Mouse (Mus musculus): ENCODE measurements around the gene Macf1. TPM values are rescaled to one million over a fixed set of nuclear protein-coding genes. Genes with fewer than 3 reads are reported as not detected.
"Not testable (repeated sequence)": the region's sequence is repeated elsewhere in the genome, so short reads cannot be mapped to it uniquely, and the experiment has no call there.

Macf1 gene
- polyA plus RNA-seq, 1 experiment from 2014 or later, result 120 TPM

- ATAC-seq (ENCODE audit: low FRiP score), result not testable (repeated sequence)
- 79% methylated on average over 2 of the region's 2 CpGs for WGBS
Measured at GRCm38 (mm10) chr4:123446221-123446620, 237.9 kb downstream of the Macf1 start.

DNA sequence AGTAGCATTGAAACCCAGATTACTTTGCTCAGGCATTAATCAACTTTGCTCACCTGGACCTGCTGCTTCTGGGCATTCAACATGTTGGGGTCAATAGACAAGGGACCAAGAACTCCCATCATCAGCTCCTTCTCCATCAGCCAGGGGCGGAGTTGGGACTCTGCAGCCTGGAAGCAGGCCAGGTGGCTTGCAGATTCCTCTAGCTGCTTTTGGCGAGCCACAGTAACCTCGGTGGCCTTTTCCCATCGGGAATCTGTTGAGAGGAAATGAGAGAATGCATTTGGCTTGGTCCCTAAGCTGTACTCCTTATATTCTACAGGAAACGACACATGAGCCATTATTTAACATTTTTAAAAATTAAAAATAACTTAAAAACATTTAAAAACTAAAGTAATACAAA lies 245.7 kb downstream of the Macf1 start:
- no peak overlapping the region for H3K4me3 ChIP-seq (replicated peaks; ENCODE audit: low read length)
- no peaks in the 10 kb centered on the region for H3K9me3 ChIP-seq (ENCODE audit: control insufficient read depth, low read length)
- ATAC-seq (ENCODE audit: low FRiP score) (no peak), DNase-seq (ENCODE audit: low spot score) (no peak)
- H3K4me1 ChIP-seq (replicated peaks; ENCODE audit: control insufficient read depth, insufficient read depth, low read length), result no peaks in the 10 kb centered on the region
- H3K9ac ChIP-seq, result no peak overlapping the region
- H3K27ac ChIP-seq, result no peak overlapping the region
- H3K4me2 ChIP-seq (replicated peaks), result no peak overlapping the region
- no peaks in the 10 kb centered on the region for H3K27me3 ChIP-seq (ENCODE audit: control insufficient read depth, insufficient read depth, low read length)
- 75% methylated on average over 5 of the region's 5 CpGs for WGBS
- peaks cover 92% of the 10 kb centered on the region for H3K36me3 ChIP-seq (replicated peaks; ENCODE audit: control insufficient read depth, insufficient read depth)

More at GRCm38 (mm10) chr4:123446221-123446620, 237.9 kb downstream of the Macf1 start:
- DNase-seq (ENCODE audit: low spot score); H3K4me3 ChIP-seq (replicated peaks; ENCODE audit: low read length); H3K9ac ChIP-seq; H3K4me2 ChIP-seq (replicated peaks); H3K27me3 ChIP-seq (ENCODE audit: control insufficient read depth, insufficient read depth, low read length); H3K9me3 ChIP-seq (ENCODE audit: control insufficient read depth, low read length); H3K27ac ChIP-seq; H3K4me1 ChIP-seq (replicated peaks; ENCODE audit: control insufficient read depth, insufficient read depth, low read length): not testable (repeated sequence)
- peaks cover 88% of the 10 kb centered on the region for H3K36me3 ChIP-seq (replicated peaks; ENCODE audit: control insufficient read depth, insufficient read depth)

GRCm38 (mm10) chr4:123433171-123433570 lies 251.0 kb downstream of the Macf1 start:
- Histone ChIP-seq H3K27me3 (ENCODE audit: control insufficient read depth, insufficient read depth, low read length) (no peaks in the 10 kb centered on the region), H3K36me3 (replicated peaks; ENCODE audit: control insufficient read depth, insufficient read depth) (peaks cover 78% of the 10 kb centered on the region), H3K27ac (no peak overlapping the region), H3K9ac (no peak overlapping the region), H3K4me2 (replicated peaks) (no peak overlapping the region), H3K4me1 (replicated peaks; ENCODE audit: control insufficient read depth, insufficient read depth, low read length) (no peaks in the 10 kb centered on the region), H3K4me3 (replicated peaks; ENCODE audit: low read length) (no peak overlapping the region), H3K9me3 (ENCODE audit: control insufficient read depth, low read length) (no peaks in the 10 kb centered on the region)
- ATAC-seq (ENCODE audit: low FRiP score) (no peak), DNase-seq (ENCODE audit: low spot score) (no peak)
- 89% methylated on average over 3 of the region's 3 CpGs for WGBS

DNA sequence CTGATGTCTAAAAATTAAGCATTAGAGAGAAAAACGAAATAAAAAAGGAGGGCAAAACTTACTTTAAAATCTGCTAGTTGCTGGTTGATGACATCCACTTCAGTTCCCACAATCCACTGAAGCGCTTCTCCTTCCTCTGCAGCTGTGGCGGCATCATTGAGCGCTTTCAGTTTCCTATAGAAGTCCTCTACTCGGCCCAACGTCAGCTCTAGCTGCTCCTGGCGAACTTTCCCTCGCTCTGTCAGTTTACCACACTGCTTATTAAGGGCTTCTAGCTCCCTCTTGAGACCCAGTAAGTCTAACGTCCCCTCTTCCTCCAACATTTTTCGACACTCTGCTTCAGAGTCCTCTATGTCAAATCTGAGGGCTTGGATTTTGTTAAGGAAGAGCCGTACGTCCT lies 252.2 kb downstream of the Macf1 start:
- no peak for DNase-seq (ENCODE audit: low spot score)
- Histone ChIP-seq H3K4me2 (replicated peaks) (no peak overlapping the region), H3K27me3 (ENCODE audit: control insufficient read depth, insufficient read depth, low read length) (no peaks in the 10 kb centered on the region), H3K36me3 (replicated peaks; ENCODE audit: control insufficient read depth, insufficient read depth) (peaks cover 76% of the 10 kb centered on the region), H3K4me1 (replicated peaks; ENCODE audit: control insufficient read depth, insufficient read depth, low read length) (no peaks in the 10 kb centered on the region), H3K9ac (no peak overlapping the region), H3K27ac (no peak overlapping the region), H3K4me3 (replicated peaks; ENCODE audit: low read length) (no peak overlapping the region), H3K9me3 (ENCODE audit: control insufficient read depth, low read length) (no peaks in the 10 kb centered on the region)
- 86% methylated on average over 12 of the region's 12 CpGs for WGBS
- no peak for ATAC-seq (ENCODE audit: low FRiP score)

DNA sequence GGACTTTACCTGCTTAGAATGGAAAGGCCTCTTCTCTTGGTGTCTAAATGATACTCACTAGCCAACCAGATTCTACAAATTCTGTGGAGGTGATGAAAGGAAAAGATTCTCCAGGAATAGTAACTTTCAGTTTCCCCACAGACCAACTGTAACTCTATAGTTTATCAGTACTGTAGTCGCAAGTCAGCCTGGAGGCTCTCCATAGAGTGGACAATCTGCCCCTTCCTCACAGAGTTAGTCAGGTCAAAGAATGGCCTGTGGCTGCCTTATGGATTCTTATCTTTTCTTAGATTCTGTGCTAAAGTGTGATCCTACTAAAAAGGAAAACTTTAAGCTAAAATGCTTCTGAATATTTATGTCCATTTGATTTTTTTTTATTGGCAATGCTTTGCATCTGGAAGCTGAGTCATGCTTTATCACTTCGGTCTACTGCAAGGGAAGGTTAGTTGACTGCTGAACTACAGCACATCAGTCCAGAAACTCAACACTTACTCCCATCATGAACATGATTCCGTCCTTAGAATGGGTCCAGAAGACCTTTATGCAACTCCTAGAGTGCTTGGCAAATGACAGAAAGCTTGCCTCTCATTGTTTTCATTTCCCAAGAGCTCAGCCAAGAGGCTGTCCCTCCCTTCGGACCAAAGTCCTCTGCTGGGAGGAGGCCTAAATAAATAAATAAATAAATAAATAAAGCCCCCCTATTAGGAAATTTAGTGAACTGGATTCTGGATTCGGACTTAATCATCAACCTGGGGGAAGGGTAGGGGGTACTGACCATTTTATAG lies 256.1 kb downstream of the Macf1 start:
- DNase-seq (ENCODE audit: low spot score) (no peak), ATAC-seq (ENCODE audit: low FRiP score) (no peak)
- no peak overlapping the region; the same call in 1 of the 2 replicates for H3K27ac ChIP-seq
- H3K4me2 ChIP-seq (replicated peaks), result no peak overlapping the region
- no peaks in the 10 kb centered on the region for H3K4me1 ChIP-seq (replicated peaks; ENCODE audit: control insufficient read depth, insufficient read depth, low read length)
- no peak overlapping the region for H3K9ac ChIP-seq
- peaks cover 54% of the 10 kb centered on the region for H3K36me3 ChIP-seq (replicated peaks; ENCODE audit: control insufficient read depth, insufficient read depth)
- no peak overlapping the region for H3K4me3 ChIP-seq (replicated peaks; ENCODE audit: low read length)
- no peaks in the 10 kb centered on the region for H3K9me3 ChIP-seq (ENCODE audit: control insufficient read depth, low read length)
- no peaks in the 10 kb centered on the region for H3K27me3 ChIP-seq (ENCODE audit: control insufficient read depth, insufficient read depth, low read length)
- 90% methylated on average over 5 of the region's 5 CpGs for WGBS

- peaks cover 47% of the 10 kb centered on the region for H3K36me3 ChIP-seq (replicated peaks; ENCODE audit: control insufficient read depth, insufficient read depth)
- H3K4me1 ChIP-seq (replicated peaks; ENCODE audit: control insufficient read depth, insufficient read depth, low read length), result no peaks in the 10 kb centered on the region
- DNase-seq (ENCODE audit: low spot score), result no peak
- H3K27me3 ChIP-seq (ENCODE audit: control insufficient read depth, insufficient read depth, low read length), result no peaks in the 10 kb centered on the region
- ATAC-seq (ENCODE audit: low FRiP score), result no peak
- no peak overlapping the region for H3K27ac ChIP-seq
- H3K4me3 ChIP-seq (replicated peaks; ENCODE audit: low read length), result no peak overlapping the region
- H3K4me2 ChIP-seq (replicated peaks), result no peak overlapping the region
- H3K9me3 ChIP-seq (ENCODE audit: control insufficient read depth, low read length), result no peaks in the 10 kb centered on the region
- 89% methylated on average over 9 of the region's 9 CpGs for whole genome bisulfite sequencing
- H3K9ac ChIP-seq, result no peak overlapping the region
Measured at GRCm38 (mm10) chr4:123427271-123427899, 256.8 kb downstream of the Macf1 start.

DNA sequence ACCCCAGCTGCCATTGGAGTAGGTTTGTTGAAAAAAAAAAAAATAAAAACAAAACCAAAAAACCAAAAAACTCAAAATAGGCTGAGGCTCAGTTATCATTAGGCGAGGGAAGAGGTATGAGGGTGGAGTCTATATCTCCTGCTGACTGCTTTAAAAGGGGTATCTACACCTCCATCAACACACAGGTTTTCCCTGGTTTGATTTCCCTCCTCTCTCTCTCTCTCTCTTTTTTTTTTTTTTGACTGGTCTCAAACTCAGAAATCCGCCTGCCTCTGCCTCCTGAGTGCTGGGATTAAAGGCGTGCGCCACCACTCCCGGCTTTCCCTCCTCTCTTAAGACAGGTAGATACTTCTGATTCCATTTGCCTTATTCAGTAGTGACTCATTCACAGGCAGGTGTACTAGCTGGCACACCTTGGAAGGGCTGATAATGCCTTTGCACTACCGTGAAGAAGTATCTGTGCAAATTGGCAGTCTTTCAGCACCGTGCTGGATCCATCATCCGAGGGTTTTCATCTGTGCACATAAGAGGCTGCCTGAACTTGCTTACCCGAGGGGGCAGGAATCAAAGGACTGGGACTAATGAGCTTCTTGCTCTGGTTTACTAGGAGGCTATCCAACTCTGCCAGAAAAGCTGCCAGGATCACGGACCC lies 257.6 kb downstream of the Macf1 start:
- Histone ChIP-seq H3K9ac (no peak overlapping the region), H3K4me2 (replicated peaks) (no peak overlapping the region), H3K27ac (no peak overlapping the region), H3K9me3 (ENCODE audit: control insufficient read depth, low read length) (no peaks in the 10 kb centered on the region), H3K27me3 (ENCODE audit: control insufficient read depth, insufficient read depth, low read length) (no peaks in the 10 kb centered on the region), H3K4me3 (replicated peaks; ENCODE audit: low read length) (no peak overlapping the region), H3K36me3 (replicated peaks; ENCODE audit: control insufficient read depth, insufficient read depth) (peaks cover 40% of the 10 kb centered on the region), H3K4me1 (replicated peaks; ENCODE audit: control insufficient read depth, insufficient read depth, low read length) (no peaks in the 10 kb centered on the region)
- no peak for DNase-seq (ENCODE audit: low spot score)
- 89% methylated on average over 10 of the region's 10 CpGs for WGBS
- ATAC-seq (ENCODE audit: low FRiP score), result no peak

DNA sequence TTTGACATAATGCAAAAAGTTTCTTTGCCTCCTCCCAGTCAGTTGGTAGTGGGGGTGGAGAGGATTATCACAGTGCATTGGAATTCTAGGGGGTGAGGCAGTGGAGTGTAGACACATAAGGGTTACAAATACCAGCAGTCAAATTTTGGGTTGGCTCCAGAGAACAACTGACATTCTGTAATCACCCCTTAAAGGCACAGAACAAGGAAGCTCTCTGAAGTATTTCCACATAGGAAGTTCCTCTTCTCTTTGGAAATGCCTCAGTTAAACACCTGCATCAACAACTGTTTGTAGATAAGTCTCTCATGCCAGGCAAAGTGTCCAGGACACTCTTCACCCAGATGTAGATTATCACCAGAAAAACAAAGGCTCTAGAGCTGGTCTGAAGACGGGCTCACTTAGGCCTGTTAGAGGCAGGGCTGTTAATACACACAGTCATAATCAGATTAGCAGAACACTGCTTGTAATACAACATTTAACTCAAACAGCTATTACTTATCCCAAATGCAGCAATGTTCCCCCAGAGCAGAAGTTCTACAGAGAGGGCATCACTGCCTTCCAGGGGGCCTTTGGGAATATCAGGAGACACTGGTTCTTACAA lies 258.4 kb downstream of the Macf1 start:
- ATAC-seq (ENCODE audit: low FRiP score) (no peak), DNase-seq (ENCODE audit: low spot score) (no peak)
- no peaks in the 10 kb centered on the region for H3K9me3 ChIP-seq (ENCODE audit: control insufficient read depth, low read length)
- peaks cover 32% of the 10 kb centered on the region for H3K36me3 ChIP-seq (replicated peaks; ENCODE audit: control insufficient read depth, insufficient read depth)
- no peak overlapping the region for H3K27ac ChIP-seq
- no peak overlapping the region for H3K4me3 ChIP-seq (replicated peaks; ENCODE audit: low read length)
- no peak overlapping the region for H3K4me2 ChIP-seq (replicated peaks)
- H3K27me3 ChIP-seq (ENCODE audit: control insufficient read depth, insufficient read depth, low read length), result no peaks in the 10 kb centered on the region
- H3K9ac ChIP-seq, result no peak overlapping the region
- WGBS, result 78% methylated on average over 1 of the region's 1 CpGs
- H3K4me1 ChIP-seq (replicated peaks; ENCODE audit: control insufficient read depth, insufficient read depth, low read length), result no peaks in the 10 kb centered on the region

DNA sequence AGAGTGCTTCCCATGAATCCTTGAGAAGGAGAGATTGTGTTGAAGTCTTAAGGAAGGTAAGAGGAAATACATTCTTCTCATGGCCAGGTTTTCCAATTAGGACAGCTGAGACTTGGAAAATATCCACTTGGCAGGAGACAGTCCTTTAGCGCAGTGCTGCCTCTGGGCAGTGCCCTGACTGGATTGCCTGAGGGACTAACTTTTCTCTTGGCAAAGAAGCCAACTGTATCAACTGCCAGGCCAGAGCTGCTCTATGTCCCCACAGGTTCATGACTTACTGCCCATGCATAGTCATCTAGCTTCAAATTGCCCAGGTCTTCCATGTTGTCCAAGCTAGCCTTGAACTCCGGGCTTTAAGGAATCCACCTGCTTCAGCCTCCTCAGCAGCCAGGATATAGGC lies 260.1 kb downstream of the Macf1 start:
- DNase-seq (ENCODE audit: low spot score) (no peak), ATAC-seq (ENCODE audit: low FRiP score) (no peak)
- H3K4me1 ChIP-seq (replicated peaks; ENCODE audit: control insufficient read depth, insufficient read depth, low read length), result no peaks in the 10 kb centered on the region
- no peak overlapping the region for H3K4me3 ChIP-seq (replicated peaks; ENCODE audit: low read length)
- no peaks in the 10 kb centered on the region for H3K9me3 ChIP-seq (ENCODE audit: control insufficient read depth, low read length)
- 93% methylated on average over 2 of the region's 2 CpGs for WGBS
- no peak overlapping the region for H3K9ac ChIP-seq
- no peak overlapping the region for H3K27ac ChIP-seq
- no peaks in the 10 kb centered on the region for H3K27me3 ChIP-seq (ENCODE audit: control insufficient read depth, insufficient read depth, low read length)
- no peak overlapping the region for H3K4me2 ChIP-seq (replicated peaks)
- H3K36me3 ChIP-seq (replicated peaks; ENCODE audit: control insufficient read depth, insufficient read depth), result peaks cover 19% of the 10 kb centered on the region
